Comparison of ENCODE assay signal across 13 mouse cellular contexts in genomic region chr14:29648721-29649120, GRCm38 (mm10).
DNase-seq lines count a peak whose midpoint lies in the region; ATAC-seq and TF ChIP-seq lines count a peak whose summit lies in the region.
"Had no signal": no experiment of that assay in that cellular context is flagged by ENCODE, and none has a peak within 500 bp of the region (broad histone marks: within the 10 kb centered on the region; RNA-seq: fewer than 3 reads in every experiment).

No protein-coding gene starts in this region.

- H3K27me3 ChIP-seq in hindbrain, embryonic 10.5 days (ENCODE audit: insufficient read depth, poor library complexity, severe bottlenecking), result no peaks in the 10 kb centered on the region
- no peaks in the 10 kb centered on the region for H3K27me3 ChIP-seq in hindbrain, embryonic 12.5 days
- no peaks in the 10 kb centered on the region for H3K27me3 ChIP-seq in testis, adult 2 months (ENCODE audit: control insufficient read depth, insufficient read depth, low read length)
- no peaks in the 10 kb centered on the region for H3K27me3 ChIP-seq in hindbrain, embryonic 14.5 days (ENCODE audit: control insufficient read depth, insufficient read depth, low read length)
- H3K27me3 ChIP-seq: liver, embryonic 13.5 days had no signal

- no peaks in the 10 kb centered on the region for H3K36me3 ChIP-seq in hindbrain, embryonic 10.5 days
- H3K36me3 ChIP-seq in hindbrain, embryonic 12.5 days, result no peaks in the 10 kb centered on the region
- H3K36me3 ChIP-seq in testis, adult 2 months (ENCODE audit: control insufficient read depth, insufficient read depth, low read length), result no peaks in the 10 kb centered on the region
- no peaks in the 10 kb centered on the region for H3K36me3 ChIP-seq in hindbrain, embryonic 14.5 days (replicated peaks; ENCODE audit: control insufficient read depth, insufficient read depth)
- H3K36me3 ChIP-seq: liver, embryonic 13.5 days had no signal

- TF ChIP-seq POLR2A in testis, adult 2 months (IDR thresholded peaks at IDR 0.05; ENCODE audit: control insufficient read depth, low read depth, low read length), result no peak

- no peak overlapping the region for H3K4me3 ChIP-seq in hindbrain, embryonic 10.5 days
- no peak overlapping the region for H3K4me3 ChIP-seq in hindbrain, embryonic 12.5 days
- H3K4me3 ChIP-seq in testis, adult 2 months (ENCODE audit: control insufficient read depth, low read depth, low read length), result no peak overlapping the region
- no peak overlapping the region for H3K4me3 ChIP-seq in hindbrain, embryonic 14.5 days (replicated peaks; ENCODE audit: low read length)
- H3K4me3 ChIP-seq: liver, embryonic 13.5 days had no signal

- no peak for DNase-seq in hindbrain, embryonic 10.5 days (ENCODE audit: low spot score)
- no peak for DNase-seq in testis, postnatal 14 days (ENCODE audit: low spot score)
- peak; percentile 41 for DNase-seq in hindbrain, embryonic 14.5 days (ENCODE audit: low spot score)
- DNase-seq in thymus, postnatal 0 days (ENCODE audit: low spot score), result no peak
- no peak for DNase-seq in gastrocnemius, postnatal 10 days
- DNase-seq in heart, adult 18-20 months, result no peak
- DNase-seq: adrenal gland, postnatal 25 days; B cell, adult 2 months; heart, adult 11 months; kidney, adult 11 months; liver, embryonic 13.5 days had no signal

- peak overlapping the region; percentile 79 for H3K27ac ChIP-seq in hindbrain, embryonic 10.5 days
- no peak overlapping the region for H3K27ac ChIP-seq in hindbrain, embryonic 12.5 days
- H3K27ac ChIP-seq in testis, adult 2 months (ENCODE audit: control insufficient read depth, insufficient read depth, low read depth, low read length), result peak overlapping the region; percentile 17
- H3K27ac ChIP-seq in hindbrain, embryonic 14.5 days, result peak overlapping the region; percentile 23; the same call in 1 of the 2 replicates
- H3K27ac ChIP-seq: liver, embryonic 13.5 days had no signal

- H3K9ac ChIP-seq in hindbrain, embryonic 12.5 days, result no peak overlapping the region
- H3K9ac ChIP-seq in hindbrain, embryonic 14.5 days, result no peak overlapping the region
- H3K9ac ChIP-seq: liver, embryonic 13.5 days had no signal

- H3K4me1 ChIP-seq in hindbrain, embryonic 10.5 days (replicated peaks), result peaks cover 29% of the 10 kb centered on the region
- peaks cover 7% of the 10 kb centered on the region; the same call in 1 of the 2 replicates for H3K4me1 ChIP-seq in hindbrain, embryonic 12.5 days
- H3K4me1 ChIP-seq in testis, adult 2 months (ENCODE audit: control insufficient read depth, insufficient read depth, low read length), result no peaks in the 10 kb centered on the region
- peaks cover 5% of the 10 kb centered on the region; the same call in 1 of the 2 replicates for H3K4me1 ChIP-seq in hindbrain, embryonic 14.5 days (replicated peaks; ENCODE audit: control insufficient read depth, insufficient read depth, low read length)
- H3K4me1 ChIP-seq: liver, embryonic 13.5 days had no signal

- ATAC-seq in hindbrain, embryonic 12.5 days (ENCODE audit: low FRiP score), result no peak
- ATAC-seq in hindbrain, embryonic 14.5 days (ENCODE audit: low FRiP score), result no peak

- TF ChIP-seq CTCF in testis, adult 2 months (IDR thresholded peaks at IDR 0.05; ENCODE audit: control insufficient read depth, insufficient read depth, insufficient replicate concordance, low read depth, low read length), result no peak

- H3K9me3 ChIP-seq in hindbrain, embryonic 10.5 days, result no peaks in the 10 kb centered on the region
- no peaks in the 10 kb centered on the region for H3K9me3 ChIP-seq in hindbrain, embryonic 12.5 days (replicated peaks)
- H3K9me3 ChIP-seq in hindbrain, embryonic 14.5 days (ENCODE audit: control insufficient read depth, low read length), result no peaks in the 10 kb centered on the region
- H3K9me3 ChIP-seq: liver, embryonic 13.5 days had no signal

- 38% methylated on average over 6 of the region's 6 CpGs for WGBS in hindbrain, embryonic 10.5 days
- 42% methylated on average over 6 of the region's 6 CpGs for WGBS in hindbrain, embryonic 12.5 days
- WGBS in hindbrain, embryonic 14.5 days, result 29% methylated on average over 6 of the region's 6 CpGs

- no peak overlapping the region for H3K4me2 ChIP-seq in hindbrain, embryonic 12.5 days (replicated peaks)
- H3K4me2 ChIP-seq in hindbrain, embryonic 14.5 days (replicated peaks), result no peak overlapping the region
- H3K4me2 ChIP-seq: liver, embryonic 13.5 days had no signal
